Mouse (Mus musculus) T-cell, adult 2 months (primary cell): ENCODE measurements around the gene Cntnap2.
"Not testable (repeated sequence)": the region's sequence is repeated elsewhere in the genome, so short reads cannot be mapped to it uniquely, and the experiment has no call there.

ENCODE experiments used
- DNase-seq: peaks from one replicate; pipeline ENCODE4 v3.0.0; 2022; ENCODE audit warnings: low spot score

The Cntnap2 gene

GRCm38 (mm10) chr6:47175356-47176156 is 2116.4 kb downstream of the Cntnap2 start:
- not testable (repeated sequence) for DNase-seq

- not testable (repeated sequence) for DNase-seq
Observed at GRCm38 (mm10) chr6:47176157-47176555, 2117.0 kb downstream of the Cntnap2 start.

- DNase-seq: not testable (repeated sequence)
Observed at GRCm38 (mm10) chr6:47181372-47181771, 2122.2 kb downstream of the Cntnap2 start.

GRCm38 (mm10) chr6:47182252-47182651 is 2123.1 kb downstream of the Cntnap2 start:
- no peak for DNase-seq

GRCm38 (mm10) chr6:47182756-47183155 is 2123.6 kb downstream of the Cntnap2 start:
- no peak for DNase-seq

- not testable (repeated sequence) for DNase-seq
Observed at GRCm38 (mm10) chr6:47183850-47184249, 2124.7 kb downstream of the Cntnap2 start.

GRCm38 (mm10) chr6:47188193-47188592 is 2129.0 kb downstream of the Cntnap2 start:
- DNase-seq: peak; percentile 5

- not testable (repeated sequence) for DNase-seq
Observed at GRCm38 (mm10) chr6:47188596-47188995, 2129.4 kb downstream of the Cntnap2 start.

GRCm38 (mm10) chr6:47190282-47190681 is 2131.1 kb downstream of the Cntnap2 start:
- no peak for DNase-seq

- DNase-seq: peak; percentile 26
Observed at GRCm38 (mm10) chr6:47191277-47191800, 2132.2 kb downstream of the Cntnap2 start.

GRCm38 (mm10) chr6:47191940-47192339 is 2132.8 kb downstream of the Cntnap2 start:
- no peak for DNase-seq

GRCm38 (mm10) chr6:47192478-47192877 is 2133.3 kb downstream of the Cntnap2 start:
- no peak for DNase-seq

GRCm38 (mm10) chr6:47197570-47197969 is 2138.4 kb downstream of the Cntnap2 start:
- DNase-seq: no peak

GRCm38 (mm10) chr6:47200671-47201070 is 2141.5 kb downstream of the Cntnap2 start:
- no peak for DNase-seq

GRCm38 (mm10) chr6:47208031-47208430 is 2148.9 kb downstream of the Cntnap2 start:
- no peak for DNase-seq

GRCm38 (mm10) chr6:47214731-47215130 is 2155.6 kb downstream of the Cntnap2 start:
- DNase-seq: no peak

GRCm38 (mm10) chr6:47223578-47223977 is 2164.4 kb downstream of the Cntnap2 start:
- DNase-seq: not testable (repeated sequence)

GRCm38 (mm10) chr6:47225391-47225790 is 2166.2 kb downstream of the Cntnap2 start:
- DNase-seq: not testable (repeated sequence)

- no peak for DNase-seq
Observed at GRCm38 (mm10) chr6:47227601-47228000, 2168.4 kb downstream of the Cntnap2 start.

- no peak for DNase-seq
Observed at GRCm38 (mm10) chr6:47228676-47229317, 2169.6 kb downstream of the Cntnap2 start.

GRCm38 (mm10) chr6:47231513-47231912 is 2172.4 kb downstream of the Cntnap2 start:
- DNase-seq: no peak

- DNase-seq: no peak
Observed at GRCm38 (mm10) chr6:47239376-47239921, 2180.3 kb downstream of the Cntnap2 start.

- no peak for DNase-seq
Observed at GRCm38 (mm10) chr6:47241379-47241778, 2182.2 kb downstream of the Cntnap2 start.
